Mouse (Mus musculus) thymus, adult 2 months (tissue): ENCODE data around the gene Ghr.

ENCODE experiments used
- CTCF ChIP-seq: fragments of 200-500 bp; IDR thresholded peaks from 2 replicates; pipeline ENCODE4 v1.5.1; 2012; ENCODE audit warnings: mild to moderate bottlenecking, control low read depth, low read length, moderate library complexity, borderline replicate concordance; ENCODE audit not compliant: control insufficient read depth, poor library complexity, insufficient read depth; ENCODE audit errors: extremely low read depth
- POLR2A ChIP-seq: fragments of 200-500 bp; IDR thresholded peaks from 2 replicates; pipeline ENCODE4 v1.6.1; 2012; ENCODE audit warnings: mild to moderate bottlenecking, low read length, control low read depth, moderate library complexity; ENCODE audit not compliant: control insufficient read depth, poor library complexity, insufficient read depth; ENCODE audit errors: extremely low read depth

DNA sequence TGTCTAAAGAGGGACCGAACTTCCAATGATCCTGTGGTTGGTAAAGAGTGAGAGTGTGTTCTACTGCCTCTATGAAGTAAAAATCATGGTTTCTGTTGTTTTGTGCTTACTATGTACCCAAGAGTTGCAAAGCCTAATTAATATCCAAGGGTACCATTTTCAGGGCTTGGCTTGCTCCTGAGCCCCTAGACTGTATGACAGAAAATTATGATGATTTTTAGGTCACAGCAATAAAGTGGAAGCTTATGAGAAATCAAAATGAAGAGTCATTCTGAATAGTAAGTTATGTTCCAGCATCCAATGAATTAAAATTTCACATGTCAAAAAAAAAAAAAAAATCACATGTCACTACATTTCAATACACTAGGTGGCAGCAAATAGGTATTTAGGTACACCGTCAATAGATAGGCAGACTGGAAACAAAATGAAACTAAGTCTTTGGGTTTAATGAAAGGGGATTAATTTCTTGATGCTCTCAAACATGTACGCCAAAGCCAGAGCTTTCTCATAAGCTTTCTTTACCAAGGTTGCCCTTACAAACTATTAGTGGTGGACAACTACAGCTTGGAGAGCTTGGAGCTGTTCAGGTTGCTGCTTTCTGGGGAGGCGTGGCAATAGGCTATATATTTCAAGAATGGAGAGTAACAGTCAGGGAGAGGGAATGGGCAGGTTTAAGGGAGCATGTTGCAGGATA lies 227.1 kb downstream of the Ghr start:
- TF ChIP-seq CTCF, result no peak
- TF ChIP-seq POLR2A, result no peak
